Mouse (Mus musculus): ENCODE results near the gene Kctd4. TPM values are rescaled to one million over a fixed set of nuclear protein-coding genes. Genes with fewer than 3 reads are reported as not detected.

Gene Kctd4
- polyA plus RNA-seq, 1 experiment: 0.06 TPM

GRCm38 (mm10) chr14:76009185-76009584, 54.4 kb downstream of the Kctd4 start:
- TF ChIP-seq POLR2A (IDR thresholded peaks at IDR 0.05; ENCODE audit: control insufficient read depth, low read depth, low read length) (no peak), CTCF (IDR thresholded peaks at IDR 0.05; ENCODE audit: control insufficient read depth, insufficient read depth, insufficient replicate concordance, low read depth, low read length) (no peak)
- H3K36me3 ChIP-seq (ENCODE audit: control insufficient read depth, insufficient read depth, low read length): no peaks in the 10 kb centered on the region
- peak overlapping the region; percentile 97; the same call in 1 of the 2 replicates for H3K4me3 ChIP-seq (ENCODE audit: control insufficient read depth, low read depth, low read length)
- no peak overlapping the region for H3K27ac ChIP-seq (ENCODE audit: control insufficient read depth, insufficient read depth, low read depth, low read length)
- H3K4me1 ChIP-seq (ENCODE audit: control insufficient read depth, insufficient read depth, low read length): peaks cover 9% of the 10 kb centered on the region; the same call in 1 of the 2 replicates
- no peaks in the 10 kb centered on the region for H3K27me3 ChIP-seq (ENCODE audit: control insufficient read depth, insufficient read depth, low read length)

GRCm38 (mm10) chr14:76010102-76011061, 55.6 kb downstream of the Kctd4 start, which contains the start of gene Gtf2f2:
TSS of gene Gtf2f2 (minus strand) at chr14:76010865.
- no peaks in the 10 kb centered on the region for H3K36me3 ChIP-seq (ENCODE audit: control insufficient read depth, insufficient read depth, low read length)
- peak within 1 kb of the TSS; percentile 97 for H3K4me3 ChIP-seq (ENCODE audit: control insufficient read depth, low read depth, low read length)
- TF ChIP-seq POLR2A (IDR thresholded peaks at IDR 0.05; ENCODE audit: control insufficient read depth, low read depth, low read length) (peak; percentile 64), CTCF (IDR thresholded peaks at IDR 0.05; ENCODE audit: control insufficient read depth, insufficient read depth, insufficient replicate concordance, low read depth, low read length) (no peak)
- peaks cover 9% of the 10 kb centered on the region; the same call in 1 of the 2 replicates for H3K4me1 ChIP-seq (ENCODE audit: control insufficient read depth, insufficient read depth, low read length)
- H3K27me3 ChIP-seq (ENCODE audit: control insufficient read depth, insufficient read depth, low read length): no peaks in the 10 kb centered on the region
- peak within 1 kb of the TSS; percentile 69 for H3K27ac ChIP-seq (ENCODE audit: control insufficient read depth, insufficient read depth, low read depth, low read length)

GRCm38 (mm10) chr14:76011062-76011457, 56.3 kb downstream of the Kctd4 start:
- H3K27ac ChIP-seq (ENCODE audit: control insufficient read depth, insufficient read depth, low read depth, low read length): peak overlapping the region; percentile 33; the same call in 1 of the 2 replicates
- TF ChIP-seq CTCF (IDR thresholded peaks at IDR 0.05; ENCODE audit: control insufficient read depth, insufficient read depth, insufficient replicate concordance, low read depth, low read length) (no peak), POLR2A (IDR thresholded peaks at IDR 0.05; ENCODE audit: control insufficient read depth, low read depth, low read length) (no peak)

GRCm38 (mm10) chr14:76014331-76014730, 59.5 kb downstream of the Kctd4 start:
- H3K4me1 ChIP-seq (ENCODE audit: control insufficient read depth, insufficient read depth, low read length): peaks cover 9% of the 10 kb centered on the region; the same call in 1 of the 2 replicates
- TF ChIP-seq POLR2A (IDR thresholded peaks at IDR 0.05; ENCODE audit: control insufficient read depth, low read depth, low read length) (no peak), CTCF (IDR thresholded peaks at IDR 0.05; ENCODE audit: control insufficient read depth, insufficient read depth, insufficient replicate concordance, low read depth, low read length) (no peak)
- H3K27ac ChIP-seq (ENCODE audit: control insufficient read depth, insufficient read depth, low read depth, low read length): no peak overlapping the region
- H3K4me3 ChIP-seq (ENCODE audit: control insufficient read depth, low read depth, low read length): no peak overlapping the region
- H3K36me3 ChIP-seq (ENCODE audit: control insufficient read depth, insufficient read depth, low read length): no peaks in the 10 kb centered on the region
- H3K27me3 ChIP-seq (ENCODE audit: control insufficient read depth, insufficient read depth, low read length): no peaks in the 10 kb centered on the region

More at GRCm38 (mm10) chr14:76011062-76011457, 56.3 kb downstream of the Kctd4 start:
- Histone ChIP-seq H3K4me3 (ENCODE audit: control insufficient read depth, low read depth, low read length) (peak overlapping the region; percentile 97), H3K36me3 (ENCODE audit: control insufficient read depth, insufficient read depth, low read length) (no peaks in the 10 kb centered on the region), H3K4me1 (ENCODE audit: control insufficient read depth, insufficient read depth, low read length) (peaks cover 9% of the 10 kb centered on the region; the same call in 1 of the 2 replicates), H3K27me3 (ENCODE audit: control insufficient read depth, insufficient read depth, low read length) (no peaks in the 10 kb centered on the region)

Other genes starting within 250 kb of the Kctd4 start
- 9.2 and 10.1 TPM in 2 replicates for gene Cog3, start 200.5 kb upstream of the Kctd4 start, polyA plus RNA-seq (2012; rRNA removed)
- 12.5 and 16.5 TPM in 2 replicates for gene Slc25a30, start 168.0 kb upstream of the Kctd4 start, polyA plus RNA-seq (2012; rRNA removed)
- gene Tpt1, start 109.9 kb upstream of the Kctd4 start, polyA plus RNA-seq (2012; rRNA removed): 478 and 593 TPM in 2 replicates
- 9.5 and 10.7 TPM in 2 replicates for gene Gtf2f2, start 55.9 kb downstream of the Kctd4 start, polyA plus RNA-seq (2012; rRNA removed)
- 1.7 TPM in 2 replicates for gene Gpalpp1, start 155.8 kb downstream of the Kctd4 start, polyA plus RNA-seq (2012; rRNA removed)
- 2.5 and 2.7 TPM in 2 replicates for gene Nufip1, start 155.9 kb downstream of the Kctd4 start, polyA plus RNA-seq (2012; rRNA removed)